Mouse (Mus musculus) thymus, postnatal 25 days (tissue): ENCODE results near the gene Sema3g.

Source experiments
- DNase-seq: peaks from one replicate; pipeline ENCODE4 v3.0.0; 2022

The Sema3g gene

DNA sequence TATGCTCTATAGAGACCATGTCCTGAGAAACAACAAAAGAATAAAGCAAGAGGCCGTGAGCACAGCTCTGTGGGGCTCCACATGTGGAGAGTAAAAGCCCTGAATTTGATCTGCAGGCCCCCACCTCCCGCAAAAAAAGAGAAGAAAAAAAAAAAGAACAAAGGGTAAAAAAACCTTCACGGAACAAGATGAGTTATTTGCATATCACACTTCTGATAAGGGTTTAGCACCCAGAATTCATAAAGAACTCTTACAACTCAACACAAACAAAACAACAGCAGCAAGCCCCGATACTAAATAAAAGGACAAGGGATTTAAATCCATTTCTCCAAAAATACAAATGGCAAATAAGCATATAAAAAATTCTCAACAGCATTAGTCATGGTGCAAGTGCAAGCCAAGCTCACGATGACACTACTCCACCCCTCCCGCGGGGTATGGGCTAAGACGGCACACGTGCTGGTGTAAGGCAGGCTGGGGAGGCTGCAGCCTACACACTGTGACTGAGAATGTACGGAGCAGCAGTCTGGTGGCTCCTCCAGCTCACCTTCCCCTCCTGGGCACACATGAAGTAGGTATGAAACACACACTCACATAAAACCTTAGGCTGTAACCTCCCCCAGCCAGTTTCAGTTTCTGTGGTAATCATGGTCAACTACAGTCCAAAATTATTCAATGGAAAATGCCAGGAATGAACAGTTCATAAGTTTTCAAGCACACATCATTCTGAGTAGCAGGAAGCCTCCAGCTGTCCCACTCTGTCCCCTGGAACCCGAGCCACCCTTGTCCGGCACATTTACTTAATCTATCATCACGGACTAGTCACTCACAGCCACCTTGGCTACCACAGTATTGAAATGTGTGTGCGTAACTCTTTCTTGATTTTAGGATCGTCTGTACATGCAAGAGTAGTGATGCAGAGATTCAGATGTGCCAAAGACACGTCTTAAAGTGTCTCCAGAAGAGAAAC is 19.8 kb upstream of the Sema3g start:
- DNase-seq, result no peak

DNA sequence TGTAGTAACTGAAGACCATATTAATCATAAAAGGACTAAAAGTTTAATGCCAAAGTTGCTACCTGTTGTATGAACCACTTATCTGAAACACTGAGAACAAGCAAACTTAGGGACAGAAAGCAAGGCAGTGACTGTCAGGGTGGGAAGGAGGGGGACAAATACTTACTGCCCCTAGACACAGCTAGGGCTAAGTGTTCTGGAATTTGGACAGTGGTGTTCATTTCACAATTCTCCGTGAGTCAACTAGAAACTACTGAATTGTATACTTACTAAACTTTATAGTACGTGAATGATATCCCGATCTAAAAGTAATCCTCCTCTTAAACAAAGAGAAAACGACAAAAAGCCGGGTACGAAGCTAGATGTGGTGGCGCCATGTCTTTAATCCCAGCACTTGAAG is 18.1 kb upstream of the Sema3g start:
- DNase-seq, result no peak

- DNase-seq, result no peak
Observed at GRCm38 (mm10) chr14:31200038-31200437, 17.6 kb upstream of the Sema3g start.

GRCm38 (mm10) chr14:31204844-31205243 is 12.8 kb upstream of the Sema3g start:
- no peak for DNase-seq

- no peak for DNase-seq
Observed at GRCm38 (mm10) chr14:31205244-31205561, 12.5 kb upstream of the Sema3g start.

DNA sequence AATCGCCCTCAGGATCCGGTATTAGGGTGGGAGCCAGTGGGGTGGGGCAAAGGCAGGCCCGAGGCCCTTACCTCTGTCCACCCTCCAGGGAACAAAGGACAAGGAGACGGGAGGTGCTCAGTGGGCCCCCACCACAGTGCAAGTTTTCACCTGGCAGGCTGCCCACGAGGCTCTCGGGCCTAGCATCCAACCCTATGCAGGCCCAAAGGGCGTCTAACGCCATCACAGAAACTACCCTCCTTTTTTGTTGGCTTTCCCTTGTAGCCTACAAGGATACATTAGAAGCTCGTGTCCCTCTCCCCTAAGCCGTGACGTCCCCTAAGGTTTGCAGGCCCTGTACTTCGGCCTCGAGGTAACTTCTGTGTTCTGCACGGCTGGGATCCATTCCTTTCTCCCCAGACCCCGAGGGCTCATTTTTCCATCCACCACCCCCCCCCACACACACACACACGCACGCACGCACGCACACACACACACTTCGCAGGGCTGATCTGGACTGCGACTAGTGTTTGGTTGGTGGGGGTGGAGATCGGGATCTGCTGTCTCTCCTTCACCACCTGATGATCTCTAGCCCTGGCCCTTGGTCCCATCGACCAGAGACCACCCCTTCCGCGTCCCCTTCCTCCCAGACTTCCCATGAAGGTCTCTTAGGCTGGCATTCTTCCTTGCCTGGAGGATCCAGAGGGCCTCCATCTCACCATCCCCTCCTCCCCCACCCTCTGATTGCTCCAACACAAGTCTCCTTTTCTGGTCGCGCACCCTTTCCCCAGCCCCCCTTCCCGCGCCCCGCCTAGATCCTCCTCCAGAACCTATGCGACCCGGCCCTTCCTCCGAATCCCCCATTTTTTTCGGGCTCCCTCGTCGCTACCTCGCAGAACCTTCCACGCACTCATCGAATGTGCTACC is 11.8 kb upstream of the Sema3g start:
- DNase-seq, result peak; percentile 48

DNA sequence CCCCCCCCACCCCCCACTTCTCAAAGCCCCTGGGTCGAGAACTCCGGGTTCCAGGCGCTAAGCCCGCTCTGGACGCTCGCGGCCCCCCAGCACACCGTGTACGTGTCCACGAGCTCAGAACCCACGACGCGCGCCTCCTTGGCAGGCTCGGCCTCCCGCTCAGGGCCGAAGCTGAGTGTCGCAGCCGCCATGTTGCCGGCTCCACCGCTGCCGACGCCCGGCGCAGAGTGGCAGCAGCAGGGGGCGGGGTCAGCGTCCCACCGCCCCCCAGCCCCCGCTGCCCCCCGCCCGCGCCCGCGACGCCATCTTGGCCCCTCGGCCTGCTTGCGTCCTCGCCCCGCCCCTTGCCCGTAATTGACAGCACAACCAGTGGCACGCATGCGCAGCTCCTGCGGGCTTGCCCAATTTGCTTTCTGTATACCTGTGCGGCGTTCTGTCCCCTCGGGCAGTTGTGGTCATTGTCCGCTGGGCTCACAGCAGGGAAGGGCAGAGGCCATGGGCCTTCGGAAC is 11.1 kb upstream of the Sema3g start:
- peak; percentile 97 for DNase-seq

DNA sequence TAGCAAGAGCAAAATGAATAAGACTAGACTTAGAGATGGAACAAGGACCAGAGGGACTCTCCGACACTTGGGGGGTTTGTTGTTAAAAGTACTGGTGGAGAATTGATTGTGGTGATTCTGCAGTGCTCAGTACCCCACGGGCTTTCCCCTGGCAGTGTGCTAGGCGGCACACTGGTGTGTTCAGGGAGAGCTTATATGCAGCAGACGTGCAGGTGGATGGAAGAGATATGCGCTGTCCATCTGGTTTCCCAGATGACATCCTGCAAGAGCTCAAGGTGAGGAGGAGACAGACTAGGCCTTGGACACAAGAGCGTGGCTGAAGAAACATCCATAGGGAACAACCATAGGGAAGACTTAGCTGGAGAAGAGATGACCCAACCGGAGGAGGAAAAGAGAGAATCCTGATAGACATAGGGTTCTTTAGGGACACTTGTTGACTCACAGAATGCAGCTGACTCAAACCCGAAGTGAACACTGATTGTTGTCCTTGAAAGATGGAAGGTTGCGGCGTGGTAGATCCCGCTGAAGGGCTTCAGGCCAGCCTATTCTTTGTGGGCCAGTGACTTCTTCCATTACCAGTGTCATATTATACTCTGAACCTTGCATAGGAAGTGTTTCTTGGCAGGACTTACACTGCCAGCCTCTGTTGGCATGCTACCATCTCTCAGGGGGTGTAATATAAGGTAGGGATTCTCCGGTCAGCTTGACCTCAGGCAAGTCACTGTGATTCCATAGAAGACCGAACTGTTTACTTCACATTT is 10.4 kb upstream of the Sema3g start:
- DNase-seq, result no peak

- DNase-seq, result no peak
Observed at GRCm38 (mm10) chr14:31208084-31208483, 9.6 kb upstream of the Sema3g start, which contains the start of gene Tnnc1. TSS of gene Tnnc1 (plus strand) at chr14:31208312.

DNA sequence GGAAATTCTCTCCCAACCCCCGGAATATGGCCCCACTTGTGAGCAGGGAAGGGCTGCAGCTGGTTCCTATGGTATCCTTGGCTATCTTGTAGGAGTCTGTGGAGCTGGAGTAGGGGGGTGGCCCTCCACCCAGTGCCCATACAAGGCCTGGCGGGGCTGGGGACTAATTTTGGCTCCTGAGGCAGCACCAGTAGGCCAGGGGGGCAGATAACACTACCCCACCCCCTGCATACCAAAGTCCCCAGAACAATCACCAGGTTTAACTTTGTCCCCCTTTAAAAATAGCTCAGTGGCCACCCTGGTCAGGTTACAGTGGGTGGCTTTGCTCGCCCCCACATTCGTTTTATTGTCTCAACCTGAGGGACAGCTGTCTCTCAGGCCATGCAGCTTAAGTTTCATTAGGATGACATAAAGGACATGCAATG is 8.5 kb upstream of the Sema3g start:
- DNase-seq, result no peak

DNA sequence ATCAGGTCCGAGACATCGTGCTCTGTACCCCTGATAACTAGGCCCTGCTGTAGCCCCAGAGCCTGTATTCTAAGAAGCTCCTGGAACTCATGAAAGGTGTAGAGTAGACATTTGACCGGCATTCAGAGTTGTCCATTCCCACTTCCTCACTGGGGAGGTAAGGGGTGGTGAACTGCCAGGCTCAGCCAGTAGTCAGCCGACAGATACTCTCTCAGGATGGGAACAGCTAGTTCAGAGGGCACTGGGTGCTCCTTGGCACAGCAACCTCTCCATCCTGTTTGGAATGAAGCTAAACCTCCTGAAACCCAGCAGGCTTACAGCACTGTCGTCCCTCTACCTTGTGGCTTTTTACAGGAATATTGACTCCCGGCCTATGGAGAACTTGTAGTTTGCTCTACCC is 5.8 kb upstream of the Sema3g start:
- DNase-seq, result no peak

GRCm38 (mm10) chr14:31212499-31212898 is 5.2 kb upstream of the Sema3g start:
- DNase-seq, result no peak

DNA sequence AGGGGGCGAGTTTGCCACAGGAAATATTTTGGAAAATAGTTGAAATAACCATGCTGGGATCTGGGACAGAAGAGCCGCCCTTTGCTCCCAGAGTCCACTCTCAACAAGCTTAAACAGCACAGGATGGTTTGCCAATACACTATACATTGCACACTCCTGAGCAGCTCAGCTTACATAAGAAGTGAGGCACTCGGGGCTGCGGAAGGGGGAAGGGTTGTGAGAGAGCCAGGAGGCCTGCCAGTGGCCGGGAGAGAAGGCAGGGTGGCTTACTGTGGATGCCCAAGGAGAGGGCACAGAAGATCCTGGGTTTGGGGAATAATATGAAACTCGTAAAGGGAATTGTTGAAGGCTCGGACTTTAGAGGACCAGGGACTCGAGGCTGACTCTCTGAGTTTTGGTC is 3.8 kb upstream of the Sema3g start:
- DNase-seq, result no peak

GRCm38 (mm10) chr14:31214684-31215083 is 3.0 kb upstream of the Sema3g start:
- DNase-seq, result no peak

GRCm38 (mm10) chr14:31215157-31216002 is 2.3 kb upstream of the Sema3g start:
- DNase-seq, result peak; percentile 80

DNA sequence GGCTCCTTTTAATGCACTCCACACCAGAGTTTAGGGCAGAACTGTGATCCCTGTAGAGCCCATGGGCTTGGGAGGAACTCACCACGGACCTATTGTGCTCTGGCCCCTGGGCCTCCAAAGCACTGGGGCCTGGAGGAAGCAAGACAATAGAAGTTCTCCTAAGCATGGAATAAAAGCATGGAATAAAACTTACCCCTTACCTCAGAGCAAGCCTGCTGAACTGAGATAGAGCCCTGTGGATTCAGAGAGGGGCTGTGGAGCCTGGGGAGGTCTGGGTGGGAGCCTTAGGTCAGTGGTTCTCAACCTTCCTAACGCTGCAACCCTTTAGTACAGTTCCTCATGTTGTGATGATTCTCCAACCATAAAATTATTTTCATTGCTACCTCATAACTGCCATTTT is 814 bp upstream of the Sema3g start, which contains the start of gene Nisch:
Gene Nisch (minus strand): TSS at position 101 of the 400 bp plus-strand sequence.
- DNase-seq, result no peak

GRCm38 (mm10) chr14:31226978-31227377 is 9.3 kb downstream of the Sema3g start:
- no peak for DNase-seq

DNA sequence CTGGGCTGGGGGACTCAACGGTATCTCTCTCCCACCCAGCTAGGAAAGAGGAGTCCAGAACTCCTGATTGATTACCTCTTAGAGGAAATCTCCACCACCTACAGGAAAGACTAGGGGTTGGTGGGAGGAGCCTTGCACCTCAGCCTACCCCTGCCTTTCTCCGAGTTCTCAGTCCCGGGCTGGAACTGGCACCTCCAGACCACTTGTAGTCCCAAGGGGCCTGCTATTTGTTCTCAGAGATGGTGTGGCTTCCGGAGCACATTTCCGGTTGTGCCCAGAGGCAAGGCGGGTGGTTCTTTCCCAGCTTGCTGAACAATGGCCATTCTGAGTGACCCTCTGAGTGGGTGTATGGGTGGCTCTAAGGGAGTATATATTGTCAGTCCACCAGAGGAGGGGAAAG is 10.6 kb downstream of the Sema3g start:
- DNase-seq, result no peak

GRCm38 (mm10) chr14:31230442-31230841 is 12.8 kb downstream of the Sema3g start:
- DNase-seq, result no peak

GRCm38 (mm10) chr14:31232404-31233069 is 14.9 kb downstream of the Sema3g start:
- DNase-seq, result no peak
